Mouse (Mus musculus): ENCODE measurements around the gene Cnih4. TPM values are rescaled to one million over a fixed set of nuclear protein-coding genes. Genes with fewer than 3 reads are reported as not detected.

The Cnih4 gene
- polyA plus RNA-seq, 1 experiment from 2014 or later = 105 TPM

- Histone ChIP-seq H3K4me1 (ENCODE audit: insufficient read depth) (peaks cover 11% of the 10 kb centered on the region), H3K4me3 (ENCODE audit: low read depth, low read length) (peak overlapping the region; percentile 79), H3K9ac (peak overlapping the region; percentile 59), H3K9me3 (ENCODE audit: low read depth, low read length) (no peaks in the 10 kb centered on the region), H3K27me3 (ENCODE audit: insufficient read depth, low read length) (no peaks in the 10 kb centered on the region), H3K27ac (ENCODE audit: low read depth) (peak overlapping the region; percentile 42), H3K36me3 (ENCODE audit: insufficient read depth) (peaks cover 30% of the 10 kb centered on the region), H3K4me2 (peak overlapping the region; percentile 76)
- DNase-seq (no peak), ATAC-seq (ENCODE audit: insufficient read depth) (peak; percentile 32)
- no peak for TF ChIP-seq CTCF (IDR thresholded peaks at IDR 0.05; ENCODE audit: low read depth)
- 0% methylated on average over 12 of the region's 12 CpGs for WGBS
Measured at GRCm38 (mm10) chr1:181143609-181143949, 914 bp upstream of the Cnih4 start.

GRCm38 (mm10) chr1:181144966-181145365, 473 bp downstream of the Cnih4 start:
- Histone ChIP-seq H3K27me3 (ENCODE audit: insufficient read depth, low read length) (no peaks in the 10 kb centered on the region), H3K27ac (ENCODE audit: low read depth) (peak overlapping the region; percentile 78; the same call in 1 of the 2 replicates), H3K9ac (peak overlapping the region; percentile 59), H3K36me3 (ENCODE audit: insufficient read depth) (peaks cover 18% of the 10 kb centered on the region), H3K4me2 (peak overlapping the region; percentile 76), H3K4me3 (ENCODE audit: low read depth, low read length) (peak overlapping the region; percentile 79), H3K4me1 (ENCODE audit: insufficient read depth) (peaks cover 11% of the 10 kb centered on the region), H3K9me3 (ENCODE audit: low read depth, low read length) (no peaks in the 10 kb centered on the region)
- DNase-seq (no peak), ATAC-seq (ENCODE audit: insufficient read depth) (no peak)
- WGBS = 10% methylated on average over 12 of the region's 12 CpGs
- no peak for TF ChIP-seq CTCF (IDR thresholded peaks at IDR 0.05; ENCODE audit: low read depth)

- DNase-seq = no peak
- Histone ChIP-seq H3K9me3 (ENCODE audit: low read depth, low read length) (no peaks in the 10 kb centered on the region), H3K9ac (no peak overlapping the region), H3K4me3 (ENCODE audit: low read depth, low read length) (no peak overlapping the region), H3K27ac (ENCODE audit: low read depth) (no peak overlapping the region), H3K27me3 (ENCODE audit: insufficient read depth, low read length) (no peaks in the 10 kb centered on the region), H3K4me2 (no peak overlapping the region), H3K4me1 (ENCODE audit: insufficient read depth) (peaks cover 11% of the 10 kb centered on the region), H3K36me3 (ENCODE audit: insufficient read depth) (peaks cover 6% of the 10 kb centered on the region; the same call in 1 of the 2 replicates)
- no peak for ATAC-seq (ENCODE audit: insufficient read depth)
- WGBS = 80% methylated on average over 2 of the region's 2 CpGs
- TF ChIP-seq CTCF (IDR thresholded peaks at IDR 0.05; ENCODE audit: low read depth) = no peak
Measured at GRCm38 (mm10) chr1:181146187-181146586, 1.7 kb downstream of the Cnih4 start.

DNA sequence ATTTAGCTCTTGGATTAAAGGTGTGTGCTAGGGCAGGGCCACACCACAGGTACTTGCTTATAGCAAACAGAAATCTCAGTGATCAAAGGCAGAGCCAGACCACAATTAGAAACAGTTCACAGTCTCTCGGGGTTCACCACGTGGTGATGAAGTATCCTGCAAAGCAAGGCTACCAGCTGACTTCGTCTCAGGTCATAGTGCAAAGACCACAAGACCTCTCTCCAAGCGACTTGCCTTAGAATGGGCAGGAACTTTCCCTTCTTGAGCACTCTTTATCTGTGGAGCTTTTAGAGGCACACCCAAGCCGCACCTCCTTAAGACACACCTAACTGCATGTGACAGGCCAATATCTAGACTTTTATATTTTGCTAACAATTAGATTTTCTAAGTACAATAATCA, 4.0 kb downstream of the Cnih4 start:
- WGBS = 56% methylated on average over 5 of the region's 5 CpGs
- Histone ChIP-seq H3K27me3 (ENCODE audit: insufficient read depth, low read length) (no peaks in the 10 kb centered on the region), H3K4me2 (no peak overlapping the region), H3K36me3 (ENCODE audit: insufficient read depth) (no peaks in the 10 kb centered on the region), H3K4me1 (ENCODE audit: insufficient read depth) (peaks cover 6% of the 10 kb centered on the region), H3K9ac (no peak overlapping the region), H3K27ac (ENCODE audit: low read depth) (no peak overlapping the region), H3K4me3 (ENCODE audit: low read depth, low read length) (no peak overlapping the region), H3K9me3 (ENCODE audit: low read depth, low read length) (no peaks in the 10 kb centered on the region)
- ATAC-seq (ENCODE audit: insufficient read depth) (no peak), DNase-seq (no peak)
- no peak for TF ChIP-seq CTCF (IDR thresholded peaks at IDR 0.05; ENCODE audit: low read depth)

DNA sequence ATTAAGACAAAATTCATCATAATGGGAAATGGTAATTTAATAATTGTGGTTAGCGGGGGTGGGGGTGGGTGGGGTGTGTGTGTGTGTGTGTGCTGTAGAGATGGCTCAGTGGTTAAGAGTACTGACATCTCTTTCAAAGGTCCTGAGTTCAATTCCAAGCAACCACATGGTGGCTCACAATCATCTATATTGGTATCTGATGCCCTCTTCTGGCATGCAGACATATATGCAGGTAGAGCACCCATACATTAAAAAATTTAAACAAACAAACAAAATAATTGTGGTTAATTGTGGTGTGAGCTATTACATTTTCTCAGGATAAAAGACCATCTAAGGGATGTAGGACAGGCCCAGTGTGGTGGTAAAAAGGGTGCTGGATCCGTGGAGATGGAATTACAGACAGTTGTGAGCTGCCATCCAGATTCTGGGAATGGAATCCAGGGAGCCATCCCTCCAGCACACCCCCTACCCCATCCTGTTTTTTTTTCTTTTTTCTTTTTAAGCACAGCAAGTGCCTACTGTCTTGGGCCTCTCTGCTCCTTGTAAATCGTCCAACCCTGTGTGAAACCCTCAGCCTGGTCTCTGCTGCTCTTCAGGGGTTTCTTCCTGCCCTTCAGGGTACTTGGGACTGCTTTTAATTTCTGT, 5.0 kb downstream of the Cnih4 start:
- no peak for ATAC-seq (ENCODE audit: insufficient read depth)
- WGBS = 64% methylated on average over 3 of the region's 3 CpGs
- no peak for TF ChIP-seq CTCF (IDR thresholded peaks at IDR 0.05; ENCODE audit: low read depth)

GRCm38 (mm10) chr1:181150431-181150826, 5.9 kb downstream of the Cnih4 start:
- Histone ChIP-seq H3K9me3 (ENCODE audit: low read depth, low read length) (no peaks in the 10 kb centered on the region), H3K27me3 (ENCODE audit: insufficient read depth, low read length) (no peaks in the 10 kb centered on the region), H3K9ac (no peak overlapping the region), H3K4me2 (no peak overlapping the region; the same call in 1 of the 2 replicates), H3K27ac (ENCODE audit: low read depth) (no peak overlapping the region), H3K4me3 (ENCODE audit: low read depth, low read length) (peak overlapping the region; percentile 87), H3K36me3 (ENCODE audit: insufficient read depth) (peaks cover 16% of the 10 kb centered on the region), H3K4me1 (ENCODE audit: insufficient read depth) (peaks cover under 1% of the 10 kb centered on the region)
- 65% methylated on average over 3 of the region's 3 CpGs for WGBS
- TF ChIP-seq CTCF (IDR thresholded peaks at IDR 0.05; ENCODE audit: low read depth) = no peak
- ATAC-seq (ENCODE audit: insufficient read depth) (no peak), DNase-seq (no peak)

More for the DNA sequence above, 5.0 kb downstream of the Cnih4 start:
- Histone ChIP-seq H3K4me3 (ENCODE audit: low read depth, low read length) (no peak overlapping the region), H3K4me1 (ENCODE audit: insufficient read depth) (peaks cover 6% of the 10 kb centered on the region), H3K9ac (no peak overlapping the region), H3K27me3 (ENCODE audit: insufficient read depth, low read length) (no peaks in the 10 kb centered on the region), H3K9me3 (ENCODE audit: low read depth, low read length) (no peaks in the 10 kb centered on the region), H3K4me2 (no peak overlapping the region), H3K27ac (ENCODE audit: low read depth) (no peak overlapping the region), H3K36me3 (ENCODE audit: insufficient read depth) (peaks cover 8% of the 10 kb centered on the region; the same call in 1 of the 2 replicates)
- no peak for DNase-seq

DNA sequence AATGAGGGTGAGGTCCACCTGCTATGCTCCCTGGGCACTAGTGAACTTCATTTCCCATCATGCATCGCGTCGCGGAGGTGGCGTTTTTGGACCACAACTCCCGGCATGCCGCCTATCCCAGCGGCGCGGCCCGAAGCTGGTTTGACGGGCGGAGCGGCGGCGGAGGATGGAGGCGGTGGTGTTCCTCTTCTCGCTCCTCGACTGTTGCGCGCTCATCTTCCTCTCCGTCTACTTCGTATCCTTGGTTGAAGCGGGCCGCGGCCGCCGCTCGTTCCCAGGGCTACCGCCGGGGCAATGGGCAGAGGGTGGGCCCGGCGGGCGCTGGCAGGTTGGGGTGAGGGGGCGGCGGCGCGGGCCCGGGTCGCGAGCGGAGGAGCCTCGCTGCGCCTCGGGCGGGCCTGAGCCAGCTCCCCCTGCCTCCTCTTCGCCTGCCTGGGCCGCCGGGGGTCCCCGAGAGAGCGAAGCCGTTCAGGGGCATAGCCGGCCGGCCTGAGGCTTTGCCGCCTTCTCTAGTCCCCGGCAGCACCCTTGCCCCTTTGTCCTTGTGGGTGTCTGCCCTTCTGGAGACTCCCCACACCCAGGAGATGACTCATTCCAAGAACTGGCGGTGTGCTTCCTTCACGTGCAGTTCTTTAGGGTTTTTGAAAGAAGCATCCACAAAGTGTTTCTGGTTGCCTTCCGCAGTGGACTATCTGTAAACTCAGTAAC, 6.5 kb downstream of the Cnih4 start:
- ATAC-seq (ENCODE audit: insufficient read depth) = peak; percentile 92
- 1% methylated on average over 50 of the region's 59 CpGs for WGBS
- peak overlapping the region; percentile 94 for H3K9ac ChIP-seq

More for the DNA sequence above, 6.5 kb downstream of the Cnih4 start:
- H3K27me3 ChIP-seq (ENCODE audit: insufficient read depth, low read length) = no peaks in the 10 kb centered on the region
- no peaks in the 10 kb centered on the region for H3K9me3 ChIP-seq (ENCODE audit: low read depth, low read length)
- H3K4me1 ChIP-seq (ENCODE audit: insufficient read depth) = no peaks in the 10 kb centered on the region
- peak; percentile 97 for DNase-seq
- peak overlapping the region; percentile 77 for H3K4me2 ChIP-seq
- TF ChIP-seq CTCF (IDR thresholded peaks at IDR 0.05; ENCODE audit: low read depth) = no peak
- H3K36me3 ChIP-seq (ENCODE audit: insufficient read depth) = peaks cover 22% of the 10 kb centered on the region
- H3K4me3 ChIP-seq (ENCODE audit: low read depth, low read length) = peak overlapping the region; percentile 87
- H3K27ac ChIP-seq (ENCODE audit: low read depth) = peak overlapping the region; percentile 37
